Mouse (Mus musculus) urinary bladder, postnatal 4 days (tissue): ENCODE data around the gene Eml2.

Source experiments
- DNase-seq, 2 experiments: peaks; one replicate each; pipeline ENCODE4 v3.0.0; 2021 to 2022; ENCODE audit warnings: low spot score in 2 of 2

Eml2 gene

DNA sequence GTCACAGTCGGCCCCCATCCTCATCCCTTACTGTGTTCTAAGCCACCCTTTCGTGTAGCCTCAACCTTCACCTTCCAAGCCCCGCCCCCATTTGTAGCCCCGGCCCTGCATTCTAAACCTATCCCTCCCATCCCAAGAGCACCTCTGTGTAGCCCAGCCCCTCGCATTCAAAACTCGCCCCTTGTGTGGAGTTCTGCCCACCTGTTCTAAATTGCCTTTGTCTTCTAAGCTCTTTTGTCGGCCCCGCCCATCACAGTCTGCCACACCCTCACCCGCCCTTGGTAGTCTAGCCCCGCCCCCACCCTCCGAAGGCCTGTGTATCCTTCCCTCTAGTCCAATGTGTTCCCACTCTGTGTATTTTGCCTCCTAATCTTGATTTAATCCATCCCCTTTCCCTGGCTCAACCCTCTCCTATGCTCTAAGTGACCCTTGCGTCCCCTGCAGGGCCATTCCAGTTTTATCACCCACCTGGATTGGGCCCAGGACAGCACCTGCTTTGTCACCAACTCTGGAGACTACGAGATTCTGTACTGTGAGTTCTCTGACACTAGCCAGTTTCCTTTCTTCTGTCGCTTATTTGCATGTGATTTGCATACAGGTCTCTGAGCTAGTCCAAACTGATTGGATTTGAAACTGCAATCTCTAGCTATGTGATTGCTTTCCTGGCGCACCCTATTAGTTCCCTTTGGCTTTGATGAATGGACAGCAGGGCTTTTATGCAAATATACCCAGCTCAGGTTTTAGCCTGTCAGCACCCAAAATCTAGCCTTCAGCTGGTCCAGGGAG is 26.0 kb downstream of the Eml2 start:
- no peak for DNase-seq

DNA sequence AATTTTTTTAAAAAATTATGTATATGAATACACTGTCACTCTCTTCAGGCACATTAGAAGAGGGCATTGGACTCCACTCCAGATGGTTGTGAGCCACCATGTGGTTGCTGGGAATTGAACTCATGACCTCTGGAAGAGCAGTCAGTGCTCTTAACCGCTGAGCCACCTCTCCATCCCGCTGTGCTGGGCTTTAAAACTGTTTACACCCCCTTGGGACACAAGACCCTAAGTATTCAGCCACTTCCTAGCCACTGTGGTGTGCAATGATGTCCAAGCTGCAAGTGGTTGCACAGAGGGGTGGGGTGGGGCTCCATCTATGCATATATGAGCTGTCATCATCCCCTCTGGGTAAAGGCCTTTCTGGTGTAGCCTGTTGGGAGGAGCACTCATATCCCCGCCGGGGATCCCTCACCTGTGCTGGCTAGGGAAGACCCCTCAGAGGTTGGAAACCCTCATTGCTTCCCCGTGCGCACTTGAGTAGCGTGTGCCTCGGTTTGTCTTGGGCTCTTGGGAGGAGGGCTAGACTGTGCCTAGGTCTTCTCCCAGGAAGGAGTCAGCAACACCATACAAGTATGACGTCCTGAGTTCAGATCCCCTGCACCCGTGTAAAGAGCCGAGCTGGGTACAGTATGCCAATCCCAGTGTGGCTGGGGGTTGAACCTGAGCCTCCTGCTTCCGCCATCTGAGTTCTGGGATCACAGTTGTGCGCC is 32.1 kb downstream of the Eml2 start:
- no peak for DNase-seq

DNA sequence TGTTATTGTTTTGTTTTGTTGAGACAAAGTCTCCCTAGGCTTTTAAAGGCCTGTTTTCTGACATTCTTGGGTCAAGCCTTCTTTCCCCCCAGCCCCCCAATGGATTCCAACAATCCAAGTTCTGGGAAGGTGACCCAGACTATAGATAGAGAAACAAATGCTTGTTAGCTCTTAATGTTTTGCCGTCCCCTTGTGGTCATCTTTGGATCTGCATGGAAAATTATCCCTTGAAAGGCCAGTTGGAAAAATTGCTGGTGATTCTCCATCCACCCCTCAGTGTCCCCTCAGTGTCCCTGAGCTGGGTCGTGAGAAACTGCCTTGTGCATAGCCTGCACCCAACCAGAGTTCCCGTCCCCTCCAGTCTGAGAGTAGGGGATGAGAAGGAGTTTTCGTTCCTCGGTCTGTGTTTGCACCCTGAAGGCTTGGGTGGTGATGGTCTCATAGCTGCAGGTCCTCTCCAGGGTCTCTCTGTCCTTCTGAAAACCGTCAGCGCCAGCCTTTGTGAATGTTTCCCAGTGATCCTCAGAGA is 32.8 kb downstream of the Eml2 start:
- DNase-seq = no peak

- no peak for DNase-seq
These were observed 33.3 kb downstream of the Eml2 start for GRCm38 (mm10) chr7:19209494-19209893.

DNA sequence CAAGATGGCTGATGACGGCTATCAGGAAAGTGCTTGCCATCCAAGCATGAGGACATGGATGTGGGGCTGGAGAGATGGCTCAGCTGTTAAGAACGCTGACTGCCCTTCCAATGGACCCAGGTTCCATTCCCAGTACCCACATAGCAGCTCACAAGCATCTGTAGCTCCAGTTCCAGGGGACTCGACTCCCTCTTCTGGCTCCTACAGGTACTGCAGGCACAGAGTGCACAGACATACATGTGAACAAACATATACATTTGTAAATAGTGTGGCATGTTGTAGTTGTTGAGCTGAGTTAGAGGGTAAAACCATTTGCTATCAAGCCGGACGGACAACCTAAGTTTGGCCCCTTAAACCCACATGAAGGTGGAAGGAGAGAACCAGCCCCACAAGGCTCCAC is 33.8 kb downstream of the Eml2 start:
- DNase-seq = no peak

DNA sequence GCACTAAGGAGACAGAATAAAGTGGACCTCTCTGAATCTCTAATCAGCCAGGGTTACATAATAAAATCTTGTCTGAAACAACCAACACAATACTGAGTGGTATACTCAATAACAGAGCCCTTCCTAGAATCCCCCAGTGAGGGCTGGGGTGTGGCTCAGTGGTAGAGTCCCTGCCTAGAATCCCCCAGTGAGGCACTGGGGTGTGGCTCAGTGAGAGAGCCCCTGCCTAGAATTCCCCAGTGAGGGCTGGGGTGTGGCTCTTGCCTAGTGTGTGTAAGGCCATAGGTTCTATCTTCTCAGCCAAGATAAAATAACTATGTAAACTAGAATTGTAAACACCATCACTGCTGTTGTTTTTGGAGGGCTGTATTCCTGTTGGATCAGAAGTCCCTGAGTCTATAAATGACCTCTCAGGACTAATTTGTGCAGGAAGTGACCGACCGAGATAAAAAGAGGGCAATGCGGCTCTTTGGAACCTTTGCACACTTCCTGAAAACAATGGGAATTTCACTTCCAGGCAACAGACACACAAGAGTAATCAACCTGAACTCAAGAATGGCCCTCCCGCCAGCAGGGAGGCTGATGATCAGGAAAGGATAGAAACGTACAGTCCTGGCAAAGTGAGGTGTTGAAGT is 34.9 kb downstream of the Eml2 start:
- no peak for DNase-seq

DNA sequence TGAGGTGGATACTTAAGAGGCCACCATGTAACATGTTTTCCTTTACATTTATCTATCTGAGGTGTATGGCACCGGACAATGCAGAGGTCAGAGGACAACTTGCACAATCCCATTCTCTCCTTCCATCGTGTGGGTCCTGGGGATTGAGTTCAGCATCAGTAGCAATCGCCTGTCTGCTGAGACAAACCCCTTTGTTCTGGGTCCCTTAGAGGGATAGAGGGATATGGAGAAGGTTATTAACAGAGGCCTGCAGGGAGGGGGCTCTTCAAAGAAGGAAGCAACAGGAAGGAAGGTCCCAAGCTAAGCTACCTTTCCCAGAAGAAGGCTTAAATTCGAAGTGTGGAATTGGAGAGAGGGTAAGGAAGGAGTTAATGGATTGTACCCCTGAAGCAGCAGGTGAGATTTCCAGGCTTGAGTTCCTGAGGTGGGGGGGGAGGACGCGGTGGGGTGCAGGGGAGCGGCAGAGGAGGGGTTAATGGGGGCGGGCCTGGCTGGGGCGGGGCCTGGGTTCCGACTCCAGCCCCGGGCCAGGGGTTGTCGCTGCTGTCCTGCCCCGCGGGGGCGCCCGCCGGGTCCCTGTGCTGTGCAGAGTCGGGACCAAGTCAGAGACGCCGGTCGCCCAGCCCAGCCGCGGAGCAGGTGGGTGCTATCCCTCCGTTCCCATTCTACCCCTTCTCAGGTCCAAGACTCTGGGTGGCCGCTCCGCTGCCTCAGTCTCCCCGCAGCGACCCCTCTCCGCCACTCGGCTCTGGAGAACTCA is 36.0 kb downstream of the Eml2 start, which contains the start of gene Gpr4:
Gpr4 (plus strand) TSS at position 543 of the 760 bp plus-strand sequence.
- DNase-seq = peak in 1 of 2 experiments; percentile 30

DNA sequence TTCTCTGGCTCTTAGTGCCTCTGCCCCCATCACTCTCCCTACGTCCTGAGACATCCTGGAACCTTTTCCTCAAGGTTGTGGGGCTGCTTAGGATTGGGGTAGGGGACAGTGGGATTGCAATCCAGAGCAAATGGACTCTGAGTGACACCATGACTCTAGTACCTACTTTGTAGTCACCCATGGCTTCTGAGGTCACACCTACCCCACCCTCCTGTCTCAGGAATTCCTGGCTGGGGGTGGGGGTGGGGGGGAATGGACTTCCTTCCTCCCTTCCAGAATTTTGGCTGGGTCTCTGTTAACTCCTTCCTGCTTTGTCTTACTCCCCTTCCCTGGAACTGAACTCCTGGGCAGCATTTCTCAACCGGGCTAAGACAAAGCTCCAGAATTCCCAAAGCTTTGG is 37.2 kb downstream of the Eml2 start:
- no peak for DNase-seq

DNA sequence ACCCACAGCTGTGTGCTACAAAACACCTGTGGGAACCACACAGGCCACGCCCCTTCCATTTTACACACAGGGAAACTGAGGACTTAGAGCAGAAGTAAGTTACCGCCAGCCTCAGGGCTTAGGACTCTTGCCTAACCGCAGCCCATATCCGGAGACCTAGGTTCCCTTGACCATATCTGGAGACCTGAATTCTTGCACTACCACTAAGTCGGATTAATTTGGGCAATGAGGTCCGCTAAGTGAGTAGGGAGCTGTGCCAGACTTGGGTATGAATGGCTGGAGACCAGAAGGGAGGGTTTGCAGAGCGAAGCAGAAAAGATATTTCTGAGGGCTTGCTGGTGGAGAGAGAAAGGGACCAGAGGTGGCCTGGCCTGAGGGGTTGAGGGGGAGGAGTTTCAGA is 38.1 kb downstream of the Eml2 start:
- no peak for DNase-seq

DNA sequence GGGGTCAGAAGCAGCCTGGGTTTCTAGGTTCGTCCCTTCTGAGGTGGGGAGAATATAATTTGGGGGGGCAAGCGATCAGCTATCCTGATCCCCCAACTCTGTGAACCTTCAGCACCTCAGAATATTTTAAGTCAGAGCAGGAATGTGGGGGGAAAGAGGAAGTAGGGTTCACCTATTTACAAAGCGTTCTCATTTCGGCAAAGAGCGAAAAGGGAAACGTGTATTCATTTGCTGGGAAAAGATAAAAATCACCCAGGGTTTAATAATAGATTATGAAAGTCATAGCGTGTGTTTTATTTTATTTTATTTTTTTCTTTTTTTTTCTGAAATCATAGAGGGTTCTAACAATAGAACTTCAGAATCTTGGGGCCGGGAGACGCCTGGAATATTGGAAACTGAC is 38.7 kb downstream of the Eml2 start:
- no peak for DNase-seq

- no peak for DNase-seq
These were observed 41.3 kb downstream of the Eml2 start for GRCm38 (mm10) chr7:19217492-19217891.

DNA sequence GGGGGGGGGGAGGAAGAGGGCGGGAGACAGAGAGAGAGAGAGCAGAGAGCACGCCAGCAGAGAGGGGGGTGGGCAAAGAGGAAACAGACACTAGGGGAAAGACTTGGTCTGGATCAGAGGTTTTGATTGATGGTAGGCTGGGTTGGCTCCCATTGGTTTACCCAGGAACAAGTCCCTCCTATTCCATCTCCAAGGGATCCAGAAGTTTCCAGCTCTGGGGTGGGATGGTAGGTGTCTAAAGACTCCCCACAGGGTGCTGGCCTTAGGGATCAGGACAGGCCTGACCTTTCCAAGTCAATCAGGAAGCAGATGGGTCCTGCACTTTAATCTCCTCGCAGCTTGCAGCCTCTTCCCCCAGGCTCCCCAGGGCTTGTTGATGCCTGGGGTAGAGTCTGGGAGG is 41.7 kb downstream of the Eml2 start:
- DNase-seq = no peak

GRCm38 (mm10) chr7:19220061-19220460 is 43.8 kb downstream of the Eml2 start:
- no peak for DNase-seq

GRCm38 (mm10) chr7:19222189-19222588 is 46.0 kb downstream of the Eml2 start:
- DNase-seq = no peak

- no peak for DNase-seq
These were observed 46.7 kb downstream of the Eml2 start for GRCm38 (mm10) chr7:19222875-19223274.

DNA sequence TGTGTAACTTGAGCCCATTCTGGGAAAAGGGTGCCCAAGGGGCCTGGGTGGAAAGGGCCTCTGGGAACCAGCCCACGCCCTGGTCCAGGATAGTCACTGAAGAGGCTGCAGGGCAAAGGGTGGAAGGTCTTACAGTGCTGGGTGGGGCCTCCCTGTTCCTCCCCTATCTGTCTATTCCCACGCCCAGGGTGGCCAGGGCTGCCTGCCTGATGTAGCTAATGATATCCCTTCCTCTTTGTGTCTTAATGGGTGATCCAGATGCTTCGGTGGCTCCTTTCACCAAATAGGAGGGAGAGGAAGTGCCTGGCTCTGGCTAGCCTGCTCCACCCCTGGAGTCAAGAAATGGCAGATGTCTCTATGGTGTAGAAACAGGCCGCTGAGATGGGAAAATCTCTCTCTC is 48.7 kb downstream of the Eml2 start:
- DNase-seq = no peak

- peak in 1 of 2 experiments; percentile 26 for DNase-seq
These were observed 50.9 kb downstream of the Eml2 start for GRCm38 (mm10) chr7:19226817-19227797.

GRCm38 (mm10) chr7:19227883-19228792 is 51.9 kb downstream of the Eml2 start, which contains the start of gene Opa3:
Opa3 (plus strand) TSS chr7:19228334.
- DNase-seq = peak; percentile 98 to 99

DNA sequence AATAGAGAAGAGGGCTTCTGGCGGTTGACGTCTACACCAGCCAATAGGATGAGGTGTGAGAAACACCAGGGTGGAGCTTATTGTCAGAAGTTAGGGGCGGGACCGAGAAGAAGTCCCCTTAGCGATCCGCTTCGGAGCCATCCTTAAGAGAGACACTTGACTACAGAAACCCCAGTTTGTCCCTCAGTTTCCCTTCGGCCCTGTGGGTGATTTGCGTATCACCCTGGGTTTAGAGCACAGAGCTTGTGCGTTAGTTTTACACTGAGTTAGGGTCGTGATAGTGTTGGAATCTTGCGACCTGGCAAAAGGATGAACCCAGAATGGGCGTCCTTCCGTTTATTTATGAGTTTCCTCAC is 52.5 kb downstream of the Eml2 start:
- no peak for DNase-seq
